31 mouse cellular contexts compared by ENCODE assay signal in genomic region chr2:44349101-44349500, GRCm38 (mm10).
"Had no signal": no experiment of that assay in that cellular context is flagged by ENCODE, and none has a peak within 500 bp of the region (broad histone marks: within the 10 kb centered on the region; RNA-seq: fewer than 3 reads in every experiment).

No protein-coding gene starts in this region.

- H3K4me3 ChIP-seq: limb, embryonic 10.5 days; limb, embryonic 12.5 days; limb, embryonic 13.5 days; limb, embryonic 15.5 days; liver, embryonic 12.5 days; liver, embryonic 13.5 days; liver, embryonic 15.5 days; lung, embryonic 15.5 days; megakaryocyte, embryonic 14.5 days; midbrain, embryonic 10.5 days; midbrain, embryonic 12.5 days; midbrain, embryonic 13.5 days; midbrain, embryonic 15.5 days; myocyte had no signal

- H3K36me3 ChIP-seq: limb, embryonic 10.5 days; limb, embryonic 12.5 days; limb, embryonic 13.5 days; limb, embryonic 15.5 days; liver, embryonic 12.5 days; liver, embryonic 13.5 days; liver, embryonic 15.5 days; lung, embryonic 15.5 days; midbrain, embryonic 10.5 days; midbrain, embryonic 12.5 days; midbrain, embryonic 13.5 days; midbrain, embryonic 15.5 days had no signal

- H3K9ac ChIP-seq: limb, embryonic 12.5 days; limb, embryonic 13.5 days; limb, embryonic 15.5 days; liver, embryonic 12.5 days; liver, embryonic 13.5 days; liver, embryonic 14.5 days; liver, embryonic 15.5 days; liver, postnatal 0 days; lung, embryonic 14.5 days; lung, embryonic 15.5 days; midbrain, embryonic 12.5 days; midbrain, embryonic 13.5 days; midbrain, embryonic 15.5 days had no signal

- H3K27me3 ChIP-seq: limb, embryonic 12.5 days; limb, embryonic 13.5 days; limb, embryonic 15.5 days; liver, embryonic 12.5 days; liver, embryonic 13.5 days; liver, embryonic 15.5 days; lung, embryonic 15.5 days; megakaryocyte, embryonic 14.5 days; midbrain, embryonic 12.5 days; midbrain, embryonic 13.5 days; midbrain, embryonic 15.5 days had no signal

- H3K27ac ChIP-seq: limb, embryonic 10.5 days; limb, embryonic 12.5 days; limb, embryonic 13.5 days; limb, embryonic 15.5 days; liver, embryonic 12.5 days; liver, embryonic 13.5 days; liver, embryonic 14.5 days; liver, embryonic 15.5 days; lung, embryonic 15.5 days; macrophage; midbrain, embryonic 10.5 days; midbrain, embryonic 12.5 days; midbrain, embryonic 13.5 days; midbrain, embryonic 15.5 days had no signal

- H3K9me3 ChIP-seq: limb, embryonic 10.5 days; limb, embryonic 12.5 days; limb, embryonic 13.5 days; limb, embryonic 15.5 days; liver, embryonic 12.5 days; liver, embryonic 13.5 days; liver, embryonic 15.5 days; lung, embryonic 15.5 days; megakaryocyte, embryonic 14.5 days; midbrain, embryonic 10.5 days; midbrain, embryonic 12.5 days; midbrain, embryonic 13.5 days; midbrain, embryonic 15.5 days had no signal

- DNase-seq: left cerebral cortex, postnatal 4 days; liver; liver, embryonic 13.5 days; liver, postnatal 0 days; lung, adult 18-20 months; lung, adult 2 months; lung, embryonic 14.5 days; lung, postnatal 10 days; lung, postnatal 14 days; lung, postnatal 36 days; lung, postnatal 4 days; midbrain, embryonic 14.5 days had no signal

- H3K4me1 ChIP-seq: limb, embryonic 12.5 days; limb, embryonic 13.5 days; limb, embryonic 15.5 days; liver, embryonic 15.5 days; lung, embryonic 15.5 days; midbrain, embryonic 10.5 days; midbrain, embryonic 12.5 days; midbrain, embryonic 13.5 days; midbrain, embryonic 15.5 days had no signal

- H3K4me2 ChIP-seq: limb, embryonic 12.5 days; limb, embryonic 13.5 days; limb, embryonic 15.5 days; liver, embryonic 11.5 days; liver, embryonic 12.5 days; liver, embryonic 13.5 days; liver, embryonic 15.5 days; lung, embryonic 14.5 days; lung, embryonic 15.5 days; midbrain, embryonic 11.5 days; midbrain, embryonic 12.5 days; midbrain, embryonic 13.5 days; midbrain, embryonic 15.5 days had no signal

- ATAC-seq: liver, embryonic 12.5 days; liver, postnatal 0 days; lung, postnatal 0 days; midbrain, embryonic 13.5 days; midbrain, embryonic 15.5 days; midbrain, embryonic 16.5 days had no signal
